Mouse (Mus musculus) bone marrow, adult 2 months (tissue): ENCODE data around the gene Kcnq1. TPM values are rescaled to one million over a fixed set of nuclear protein-coding genes. Genes with fewer than 3 reads are reported as not detected.

ENCODE experiments used
- H3K27ac ChIP-seq: fragments of 200-500 bp; 2 replicates; pipeline ENCODE4 v1.5.1; 2012; ENCODE audit warnings: low read depth, mild to moderate bottlenecking, control low read depth, inconsistent platforms, low read length; ENCODE audit not compliant: control insufficient read depth, poor library complexity, insufficient read depth
- H3K4me1 ChIP-seq: fragments of 200-500 bp; 2 replicates; pipeline ENCODE4 v1.6.1; 2011; ENCODE audit warnings: low read length; ENCODE audit not compliant: control insufficient read depth, insufficient read depth
- H3K4me3 ChIP-seq: fragments of 200-500 bp; replicated peaks from 2 replicates; pipeline ENCODE3; 2011; ENCODE audit warnings: mild to moderate bottlenecking, low read depth, low read length, control low read depth; ENCODE audit not compliant: control insufficient read depth
- CTCF ChIP-seq: fragments of 200-500 bp; IDR thresholded peaks from 2 replicates; pipeline ENCODE4 v1.5.1; 2011; ENCODE audit warnings: low read length, control low read depth; ENCODE audit not compliant: control insufficient read depth, insufficient read depth
- POLR2A ChIP-seq: fragments of 200-500 bp; IDR thresholded peaks from 2 replicates; pipeline ENCODE4 v1.6.1; 2011; ENCODE audit warnings: low read depth, mild to moderate bottlenecking, control low read depth, low read length, borderline replicate concordance; ENCODE audit not compliant: control insufficient read depth
- WGBS: fragments of 180-500 bp; shearing (Covaris S2); methylation state at CpG from one replicate; pipeline ENCODE4 v1.1.7; 2018; 5-methylcytosine and 5-hydroxymethylcytosine counted together
- polyA plus RNA-seq: library from polyadenylated mRNA; stranded (reverse); fragments of >200 nt; gene quantifications from 2 replicates; pipeline ENCODE4 v1.2.4, GENCODE M21; 2011; ENCODE audit warnings: low replicate concordance; ENCODE audit not compliant: missing spikeins, insufficient read depth, insufficient read length

Kcnq1 gene
- polyA plus RNA-seq, 1 experiment: 1.3 TPM

GRCm38 (mm10) chr7:143289082-143289849, 183.1 kb downstream of the Kcnq1 start:
- 87% methylated on average over 3 of the region's 3 CpGs for WGBS
- Histone ChIP-seq H3K4me3 (no peak overlapping the region), H3K27ac (no peak overlapping the region), H3K4me1 (no peaks in the 10 kb centered on the region; the same call in 1 of the 2 replicates)
- no peak for TF ChIP-seq CTCF
- no peak for TF ChIP-seq POLR2A

DNA sequence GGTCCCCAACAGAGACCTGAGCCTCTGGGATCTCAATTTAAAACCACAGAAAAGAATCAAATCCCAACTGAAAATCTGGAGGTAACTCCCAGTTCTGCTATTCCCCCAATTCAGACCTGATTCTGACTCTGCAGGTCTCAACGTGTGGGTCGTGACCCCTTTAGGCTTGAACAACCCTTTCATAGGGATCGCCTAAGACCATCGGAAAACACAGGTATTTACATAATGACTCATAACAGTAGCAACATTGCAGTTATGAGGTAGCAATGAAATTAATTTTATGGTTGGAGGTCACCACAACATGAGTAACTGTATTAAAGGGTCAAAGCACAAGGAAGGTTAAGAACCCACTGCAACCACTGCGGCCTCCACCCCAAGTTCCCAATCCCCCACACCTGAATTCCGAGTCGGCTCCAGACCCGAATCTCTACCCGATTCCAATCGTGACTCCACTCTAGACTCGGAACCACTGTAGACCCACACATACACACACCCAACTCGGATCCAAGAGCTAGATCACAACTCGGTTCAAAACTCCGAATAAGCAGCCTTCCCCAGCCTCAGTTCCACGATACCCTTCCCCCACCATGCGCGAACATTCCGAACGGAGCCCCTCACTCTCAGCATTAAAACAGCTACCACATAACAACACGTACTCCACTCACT, 188.7 kb downstream of the Kcnq1 start:
- peak overlapping the region; percentile 75 for H3K4me3 ChIP-seq
- no peak for TF ChIP-seq CTCF
- TF ChIP-seq POLR2A: no peak
- WGBS: 43% methylated on average over 20 of the region's 20 CpGs
- no peaks in the 10 kb centered on the region; the same call in 1 of the 2 replicates for H3K4me1 ChIP-seq
- H3K27ac ChIP-seq: no peak overlapping the region; the same call in 1 of the 2 replicates

- WGBS: 52% methylated on average over 47 of the region's 47 CpGs
- Histone ChIP-seq H3K4me3 (peak overlapping the region; percentile 83), H3K4me1 (no peaks in the 10 kb centered on the region; the same call in 1 of the 2 replicates), H3K27ac (peak overlapping the region; percentile 14; the same call in 1 of the 2 replicates)
- no peak for TF ChIP-seq POLR2A
- no peak for TF ChIP-seq CTCF
Observed at GRCm38 (mm10) chr7:143295356-143296000, 189.3 kb downstream of the Kcnq1 start.

DNA sequence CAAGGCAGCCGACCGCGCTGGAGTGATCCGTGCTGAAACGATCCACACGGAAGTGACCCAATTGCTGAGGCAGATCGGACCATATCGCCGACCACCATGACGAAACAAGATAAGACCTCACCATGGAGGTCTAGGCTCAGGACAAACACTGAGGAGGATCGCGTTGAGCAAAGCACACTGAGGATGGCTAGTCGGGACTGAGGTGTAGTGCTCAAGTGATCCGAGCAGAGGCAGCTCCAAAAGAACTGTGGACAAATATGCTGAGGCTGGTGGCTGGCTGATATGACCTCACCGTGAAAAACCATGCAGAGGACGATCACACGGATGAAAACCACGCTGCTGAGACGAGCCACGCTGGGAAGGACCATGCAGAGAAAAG, 189.8 kb downstream of the Kcnq1 start:
- TF ChIP-seq POLR2A (no peak), CTCF (no peak)
- Histone ChIP-seq H3K27ac (peak overlapping the region; percentile 0; the same call in 1 of the 2 replicates), H3K4me3 (peak overlapping the region; percentile 83), H3K4me1 (no peaks in the 10 kb centered on the region; the same call in 1 of the 2 replicates)
- 46% methylated on average over 20 of the region's 20 CpGs for WGBS

- Histone ChIP-seq H3K27ac (peak overlapping the region; percentile 0; the same call in 1 of the 2 replicates), H3K4me3 (peak overlapping the region; percentile 83), H3K4me1 (no peaks in the 10 kb centered on the region; the same call in 1 of the 2 replicates)
- TF ChIP-seq POLR2A: peak; percentile 84
- TF ChIP-seq CTCF: no peak
- WGBS: 55% methylated on average over 17 of the region's 17 CpGs
Observed at GRCm38 (mm10) chr7:143296384-143296801, 190.2 kb downstream of the Kcnq1 start.

DNA sequence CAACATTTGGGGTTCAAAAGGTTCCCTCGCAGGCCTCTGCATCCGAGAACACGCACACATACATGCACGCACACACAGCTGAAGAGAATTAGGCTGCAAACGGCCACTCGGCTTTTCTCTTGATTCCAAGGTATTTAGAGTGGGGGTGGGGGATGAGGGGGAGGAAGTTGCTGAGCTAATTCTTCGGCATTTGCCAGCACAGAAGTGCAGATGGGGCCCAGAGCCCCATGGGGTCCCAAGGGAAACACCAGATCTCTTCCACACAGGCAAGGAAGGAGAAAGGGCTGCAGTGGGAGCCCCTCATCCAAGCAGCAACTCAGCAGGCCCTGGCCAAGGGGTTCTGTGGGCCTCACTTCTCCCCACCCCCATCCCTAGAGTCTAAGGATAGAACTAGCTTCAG, 193.9 kb downstream of the Kcnq1 start:
- no peak for TF ChIP-seq CTCF
- Histone ChIP-seq H3K4me1 (no peaks in the 10 kb centered on the region), H3K27ac (no peak overlapping the region), H3K4me3 (no peak overlapping the region)
- 82% methylated on average over 7 of the region's 7 CpGs for WGBS

GRCm38 (mm10) chr7:143300681-143301080, 194.5 kb downstream of the Kcnq1 start:
- H3K4me3 ChIP-seq: no peak overlapping the region
- no peak overlapping the region for H3K27ac ChIP-seq
- H3K4me1 ChIP-seq: no peaks in the 10 kb centered on the region
- WGBS: 82% methylated on average over 3 of the region's 3 CpGs
- no peak for TF ChIP-seq CTCF
- TF ChIP-seq POLR2A: no peak

DNA sequence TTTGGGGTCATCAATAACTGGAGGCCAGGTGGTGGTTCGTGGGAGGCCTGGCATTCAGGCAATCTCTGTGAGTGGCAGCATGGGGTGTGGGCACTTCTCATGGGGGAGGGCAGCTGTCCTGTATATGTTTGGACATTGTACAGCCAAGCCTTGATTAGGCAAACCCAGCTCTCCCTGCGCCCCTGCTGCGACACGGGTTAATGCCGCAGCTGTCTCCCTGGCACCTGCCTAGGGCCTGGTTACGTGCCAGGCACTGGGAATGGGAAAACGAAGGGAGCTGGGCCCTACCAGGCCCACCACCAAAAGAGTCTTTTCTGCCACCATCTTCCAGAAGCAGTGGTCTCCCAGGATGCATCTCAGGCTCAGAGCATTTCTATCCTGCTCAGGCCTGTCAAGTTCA, 196.0 kb downstream of the Kcnq1 start:
- whole genome bisulfite sequencing: 76% methylated on average over 7 of the region's 7 CpGs
- Histone ChIP-seq H3K4me3 (no peak overlapping the region), H3K27ac (no peak overlapping the region), H3K4me1 (no peaks in the 10 kb centered on the region)
- TF ChIP-seq POLR2A: no peak
- TF ChIP-seq CTCF: no peak
